Mouse (Mus musculus) spleen, adult 18-20 months (tissue): ENCODE measurements at regions not wholly inside any gene's neighbourhood (a gene's known extent, or its start where the extent isn't known, plus 50 kb on each side); places are given as distances from the start of the nearest gene placed in this dataset.

Experiments used
- DNase-seq, 2 experiments: peaks; one replicate each; pipeline ENCODE4 v3.0.0; 2022; ENCODE audit warnings: mixed read lengths in 2 of 2

DNA sequence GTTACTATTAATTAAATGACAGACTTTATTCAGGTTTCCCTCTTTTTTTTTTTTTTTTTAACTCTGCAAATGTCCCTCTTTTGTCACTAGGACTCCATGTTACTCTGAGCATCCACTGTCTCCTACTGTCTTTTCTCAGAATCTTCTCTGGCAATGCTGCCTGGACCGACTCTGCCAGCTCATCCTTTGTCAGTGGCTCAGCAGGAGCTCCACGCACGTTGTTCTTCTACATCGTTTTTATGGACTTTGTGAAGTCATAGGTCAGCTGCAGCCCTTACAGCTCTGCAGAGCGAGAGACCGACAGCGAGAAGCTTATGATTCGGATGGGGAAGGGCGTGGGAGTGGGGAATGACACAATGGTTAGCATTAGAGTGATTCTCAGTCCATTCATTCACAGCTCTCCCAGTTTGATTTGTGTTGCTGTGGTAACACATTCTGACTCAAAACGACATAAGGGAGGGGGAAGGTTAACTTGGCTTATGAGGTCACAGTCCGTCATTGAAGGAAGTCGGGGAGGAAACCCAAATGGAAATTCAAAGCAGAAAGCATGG, 300.1 kb upstream of the Kazn start:
- DNase-seq, result no peak

DNA sequence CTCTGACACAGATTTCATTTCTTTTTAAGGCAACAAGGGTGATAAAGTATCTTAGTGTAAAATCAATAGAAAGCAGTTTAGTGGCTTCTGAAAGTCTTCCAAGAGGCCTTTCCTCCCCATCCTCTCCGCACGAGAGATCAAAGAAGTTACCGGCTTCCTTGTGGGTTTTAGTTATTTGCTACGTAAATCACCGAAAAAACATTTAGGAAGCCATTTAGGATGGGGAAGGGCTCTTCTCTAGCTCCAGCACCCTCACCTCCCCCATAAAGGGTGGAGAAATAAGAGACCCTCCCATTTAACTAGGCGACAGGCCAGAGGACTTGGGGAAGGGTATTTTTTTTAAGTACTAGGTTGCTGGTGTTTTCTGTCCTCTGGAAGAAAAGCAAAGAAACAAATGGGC, 287.9 kb upstream of the Kazn start:
- DNase-seq, result no peak

DNA sequence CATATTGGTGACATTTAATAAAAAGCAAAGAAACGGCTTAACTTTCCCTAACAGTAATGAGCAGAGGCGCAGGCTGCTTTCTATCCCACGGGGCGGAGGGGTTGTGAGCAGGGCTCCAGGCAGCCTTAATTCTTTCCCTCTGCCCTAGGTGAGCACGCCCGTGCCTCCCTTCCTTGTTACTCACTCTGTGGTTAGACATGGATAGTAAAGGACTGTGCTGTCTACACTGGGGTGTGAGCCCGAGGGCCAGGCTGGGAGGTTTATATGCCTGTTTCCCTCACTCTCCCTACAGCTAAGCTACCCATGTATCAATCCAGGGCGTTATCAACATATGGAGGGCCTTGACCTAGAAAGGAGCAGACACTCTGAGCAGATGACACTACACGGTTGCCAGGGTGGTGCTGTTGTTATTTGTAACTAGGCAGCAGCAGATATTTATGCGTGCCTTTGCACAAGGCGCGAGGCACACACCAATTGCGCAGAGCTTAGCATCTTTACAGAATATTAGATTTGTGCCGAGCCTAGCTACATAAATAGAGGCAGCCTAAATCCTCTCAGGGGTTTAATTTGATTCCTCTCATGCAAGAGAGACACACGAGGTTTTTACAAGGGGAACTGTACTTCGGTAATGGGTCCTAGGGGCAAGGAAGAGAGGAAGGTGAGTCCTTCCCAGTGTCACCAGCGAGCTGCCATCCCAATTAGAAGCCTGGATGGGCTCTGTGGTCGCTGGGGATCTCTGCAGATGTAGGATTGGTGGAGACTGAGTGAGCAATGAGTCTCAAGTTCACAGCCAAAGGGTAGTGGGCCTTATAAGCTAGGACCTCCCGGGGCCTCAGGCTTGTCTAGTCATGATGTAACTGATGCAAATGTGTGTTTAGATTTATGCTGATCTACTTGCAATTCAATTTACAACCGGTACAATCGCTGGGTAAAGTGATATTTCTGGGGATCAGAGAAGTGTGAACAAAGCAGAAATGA, 278.6 kb upstream of the Kazn start:
- DNase-seq, result no peak

DNA sequence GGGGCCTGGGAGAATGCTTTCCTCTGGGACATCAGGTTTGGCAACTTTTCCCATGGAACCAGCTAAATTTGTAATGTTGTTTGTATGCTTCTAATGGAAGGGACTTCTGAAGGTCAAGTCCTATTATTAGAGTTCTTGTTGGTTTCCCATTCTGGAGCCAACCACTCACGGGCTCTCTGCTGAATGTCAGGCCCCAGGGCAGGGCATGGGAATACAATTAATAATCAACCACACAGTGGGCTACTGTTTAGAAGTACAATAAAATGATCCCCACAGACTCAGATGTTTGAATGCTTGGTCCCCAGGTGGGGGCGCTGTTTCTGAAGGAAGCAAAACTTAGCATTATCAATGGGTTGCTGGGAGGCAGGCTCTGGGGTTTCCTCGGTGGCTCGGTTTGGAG, 275.6 kb upstream of the Kazn start:
- no peak for DNase-seq

DNA sequence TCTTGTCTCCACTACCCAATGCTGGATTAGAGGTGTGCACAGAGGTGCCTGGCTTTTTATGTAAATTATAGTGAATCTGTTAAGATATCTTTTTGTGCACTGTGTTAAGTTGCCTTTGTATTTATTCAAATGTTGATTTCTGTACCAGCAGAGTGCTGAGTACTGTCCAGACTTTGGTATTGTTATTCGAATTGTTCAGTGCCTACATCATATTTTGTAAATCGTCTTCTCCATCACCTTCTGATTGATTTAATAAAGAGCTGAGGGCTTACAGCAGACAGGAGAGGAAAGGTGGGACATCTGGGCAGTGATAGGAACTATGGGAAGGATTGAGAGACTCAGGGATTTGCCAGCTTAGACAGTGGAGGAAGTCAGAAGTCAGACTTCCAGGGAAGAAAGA, 270.2 kb upstream of the Kazn start:
- no peak for DNase-seq

DNA sequence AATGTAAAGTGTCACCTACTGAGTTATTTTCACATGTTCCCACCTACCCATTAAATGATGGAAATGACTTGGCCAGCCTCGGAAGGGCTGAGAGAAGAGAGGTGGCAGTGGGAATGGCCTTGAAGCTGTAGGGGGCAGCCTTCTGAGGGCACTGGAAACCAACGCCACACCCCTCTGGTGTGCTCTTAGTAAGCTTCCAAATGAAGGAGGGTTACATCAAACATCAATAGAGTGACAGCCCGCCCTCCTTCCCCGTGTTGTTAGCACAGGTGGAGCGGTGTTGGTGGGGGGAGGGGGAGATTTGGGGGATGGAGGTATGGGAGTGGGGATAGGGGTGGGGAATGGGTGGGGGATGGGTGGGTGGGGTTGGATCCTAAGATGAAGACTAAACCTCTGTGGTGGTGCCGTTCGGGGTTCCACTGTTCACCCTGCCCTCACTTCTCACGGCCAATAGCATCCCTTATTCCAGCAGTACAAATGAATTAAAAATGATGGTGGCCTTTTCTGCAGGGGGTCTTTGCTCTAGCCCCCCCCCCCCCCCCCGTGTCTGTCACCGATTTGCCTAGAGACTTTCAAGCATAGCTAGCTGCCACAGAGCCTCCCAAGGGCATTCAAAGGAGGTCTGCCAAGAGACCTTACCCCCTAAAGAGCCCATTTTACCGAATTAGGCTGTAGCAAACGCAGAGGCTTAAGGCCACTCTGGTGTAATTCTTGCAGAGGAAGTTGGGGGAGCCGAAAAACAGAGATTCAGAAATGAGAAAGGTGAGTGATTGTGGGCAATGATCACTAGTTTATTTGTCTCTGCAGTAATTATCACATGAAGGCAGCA, 267.4 kb upstream of the Kazn start:
- no peak for DNase-seq

DNA sequence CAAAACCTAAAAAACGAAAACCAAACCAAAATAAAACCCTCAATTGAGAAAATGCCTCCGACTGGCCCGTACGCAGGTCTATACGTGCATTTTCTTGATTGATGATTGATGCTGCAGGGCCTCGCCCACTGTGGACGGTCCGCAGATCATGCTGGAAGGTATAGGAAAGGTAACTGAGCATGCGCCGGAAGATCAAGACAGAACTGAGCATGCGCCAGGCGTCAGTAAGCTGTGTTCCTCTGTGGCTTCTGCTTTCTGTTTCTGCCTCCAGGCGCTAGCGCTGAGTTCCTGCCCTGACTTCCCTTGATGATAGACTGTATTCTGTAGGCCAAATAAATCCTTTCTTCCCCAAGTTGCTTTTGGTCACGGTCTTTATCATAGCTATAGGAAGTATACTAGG, 264.6 kb upstream of the Kazn start:
- DNase-seq, result no peak

DNA sequence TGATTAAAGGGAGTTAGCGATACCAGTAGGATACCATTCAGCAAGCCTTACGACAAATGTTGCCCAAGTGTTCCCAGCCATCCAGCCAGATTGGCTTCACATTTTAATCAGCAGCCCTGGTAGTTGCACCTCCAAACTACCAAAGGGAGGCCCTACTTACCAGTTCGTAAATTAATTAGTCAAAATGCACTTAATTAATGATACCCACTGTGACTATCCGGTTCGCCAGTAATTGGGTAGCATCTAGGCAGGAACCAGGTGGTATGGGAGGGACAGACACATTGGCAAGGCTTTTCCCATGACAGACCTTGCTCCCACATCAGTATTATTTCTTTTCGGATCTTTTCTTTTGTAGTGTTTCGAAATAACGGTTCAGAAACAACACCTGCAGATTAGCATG, 262.0 kb upstream of the Kazn start:
- DNase-seq, result no peak

DNA sequence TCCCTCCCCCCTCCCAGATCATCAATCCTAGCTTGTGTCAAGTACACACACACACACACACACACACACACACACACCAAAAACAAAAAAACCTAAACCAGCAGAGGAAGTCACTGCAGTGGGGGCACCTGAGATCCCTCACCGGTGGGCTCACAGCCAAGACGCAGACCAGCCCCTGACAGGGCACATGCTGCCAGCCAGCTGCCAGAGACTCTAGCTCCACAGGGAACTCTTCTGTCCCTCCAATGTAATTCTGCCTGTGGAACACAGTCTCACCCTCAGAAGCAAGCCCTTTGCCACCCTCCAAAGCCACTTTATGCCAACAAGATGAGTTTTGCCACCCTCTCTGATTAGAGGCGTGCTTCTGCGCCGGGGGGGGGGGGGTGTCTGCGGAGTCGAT, 261.3 kb upstream of the Kazn start:
- DNase-seq, result no peak

DNA sequence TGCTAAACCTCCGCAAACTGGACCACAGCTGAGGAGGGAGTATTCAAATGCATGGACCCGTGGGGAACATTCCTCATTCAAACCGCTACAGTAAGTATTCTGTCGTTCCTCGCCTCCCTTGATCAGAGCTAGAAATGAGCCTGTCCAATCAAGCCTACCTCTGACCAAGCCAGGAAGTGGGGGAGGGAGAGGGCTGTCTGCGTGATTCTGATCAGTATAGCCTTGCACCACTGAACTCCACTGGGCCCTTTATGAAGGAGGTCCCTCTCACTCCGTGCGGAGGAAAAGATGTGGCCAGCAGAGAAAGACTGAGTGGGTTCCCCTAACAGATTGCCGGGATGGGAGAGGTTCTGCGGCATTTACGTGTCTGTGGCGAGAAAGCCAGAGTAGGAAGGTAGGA, 257.4 kb upstream of the Kazn start:
- no peak for DNase-seq

DNA sequence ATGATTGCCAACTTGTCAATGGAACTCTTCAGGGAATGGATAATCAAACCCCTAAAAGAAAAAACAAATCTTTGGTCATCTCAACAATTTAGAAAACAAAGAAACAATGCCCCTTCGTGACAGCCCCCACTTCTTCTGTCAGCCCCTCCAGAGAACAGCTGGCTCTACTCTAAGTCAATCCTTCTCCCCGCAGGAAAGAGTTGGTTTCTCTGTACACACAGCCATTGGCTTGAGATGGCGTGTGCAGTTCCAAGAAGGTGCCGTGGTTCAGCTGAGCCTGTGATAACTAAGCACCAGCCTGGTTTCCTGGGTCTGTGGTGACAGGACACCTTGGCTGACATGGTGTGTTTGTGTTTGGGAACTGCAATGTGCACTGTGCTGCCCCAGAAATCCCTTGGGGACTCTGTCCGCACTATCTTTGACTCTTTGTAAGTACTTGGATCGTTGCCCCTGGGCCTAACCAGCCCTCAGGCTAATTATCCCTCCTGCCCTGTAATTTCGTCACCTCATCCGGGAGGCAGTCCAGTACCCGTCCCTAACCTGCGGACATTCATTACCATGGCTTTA, 253.8 kb upstream of the Kazn start:
- DNase-seq, result no peak

DNA sequence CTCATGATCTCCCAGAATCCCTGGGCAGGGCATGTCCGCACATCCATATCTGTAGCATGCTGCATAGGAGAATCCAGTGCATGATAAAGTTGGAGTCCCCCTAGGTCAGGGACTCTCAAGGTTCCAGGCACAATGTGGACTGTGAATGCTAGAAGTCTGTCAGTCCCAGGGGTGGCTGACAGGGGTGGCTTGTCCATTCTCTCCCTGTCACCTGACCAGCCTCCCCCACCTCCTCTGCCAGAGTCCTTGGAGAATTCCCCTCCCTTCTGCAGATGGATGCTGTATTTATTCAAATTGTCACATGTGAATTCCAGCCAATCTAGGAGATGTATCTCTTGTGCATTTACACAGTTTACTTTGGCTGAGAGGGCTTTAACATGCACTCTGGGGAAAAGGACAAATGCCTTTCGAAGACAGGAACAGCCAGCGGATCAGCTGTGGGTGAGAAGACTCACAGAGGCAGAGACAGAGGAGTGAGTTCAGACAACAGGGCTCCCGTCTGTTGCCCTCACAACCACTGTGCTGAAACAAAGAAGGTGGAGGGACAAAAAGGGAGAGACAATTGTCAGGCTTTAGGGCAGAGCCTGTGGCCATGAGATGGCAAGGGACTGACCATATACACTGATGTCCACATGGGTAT, 246.7 kb upstream of the Kazn start:
- DNase-seq, result no peak

DNA sequence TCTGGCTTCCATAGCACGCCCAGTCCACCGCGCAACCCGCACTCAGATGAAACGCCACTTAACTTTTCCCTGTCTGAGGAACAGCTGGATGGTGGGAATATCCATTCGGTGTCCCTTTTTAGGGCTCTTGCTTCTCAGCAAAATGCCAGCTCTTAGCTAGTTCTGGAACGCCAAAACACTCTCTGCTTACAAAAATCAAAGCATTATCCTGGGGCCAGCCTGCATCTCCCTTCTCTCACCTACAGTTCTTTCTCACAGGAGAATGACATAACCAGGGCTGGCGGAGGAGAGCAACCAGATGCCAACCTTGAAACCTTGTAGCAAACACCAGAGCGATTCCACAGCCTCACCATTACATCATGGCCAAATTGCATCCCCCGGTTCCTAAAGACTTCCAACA, 236.4 kb upstream of the Kazn start:
- DNase-seq, result no peak

DNA sequence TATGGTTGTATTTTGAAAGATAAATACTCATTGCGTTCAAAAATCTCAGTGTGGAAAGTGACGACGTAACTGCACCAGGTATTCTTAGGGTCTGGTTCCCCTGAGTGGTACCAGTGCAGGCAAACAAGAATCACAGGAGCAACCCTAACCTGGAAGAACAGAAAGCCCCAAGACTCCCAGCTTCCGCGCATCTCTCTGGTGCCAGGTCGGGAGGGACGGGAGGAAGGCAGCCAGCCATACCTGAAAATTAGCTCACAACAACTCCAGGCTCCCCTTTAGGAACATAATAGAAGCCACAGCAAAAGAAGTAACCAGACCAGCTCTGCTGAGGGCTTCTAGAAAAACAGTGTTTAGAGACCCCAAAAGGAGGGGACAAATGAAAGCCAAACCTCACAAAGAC, 235.4 kb upstream of the Kazn start:
- DNase-seq, result no peak

DNA sequence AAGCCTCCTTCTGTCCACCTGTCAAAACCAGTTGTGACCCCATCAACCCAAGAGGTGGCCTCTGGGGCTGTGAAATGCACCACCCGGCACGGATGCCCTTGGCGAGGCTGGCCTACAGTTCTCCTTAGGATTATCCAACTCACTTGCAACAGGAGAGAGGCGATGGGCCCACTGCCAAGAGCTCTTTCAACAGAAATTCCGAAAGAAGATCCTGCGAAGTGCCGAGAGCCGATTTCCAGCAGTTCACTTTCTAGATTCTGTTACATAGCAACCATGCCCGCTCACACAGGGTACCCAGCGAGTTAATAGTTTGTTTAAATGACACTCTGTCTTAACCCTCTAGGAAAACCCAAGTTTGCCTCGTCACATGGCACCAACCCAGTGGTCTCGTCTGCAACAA, 234.8 kb upstream of the Kazn start:
- DNase-seq, result no peak

DNA sequence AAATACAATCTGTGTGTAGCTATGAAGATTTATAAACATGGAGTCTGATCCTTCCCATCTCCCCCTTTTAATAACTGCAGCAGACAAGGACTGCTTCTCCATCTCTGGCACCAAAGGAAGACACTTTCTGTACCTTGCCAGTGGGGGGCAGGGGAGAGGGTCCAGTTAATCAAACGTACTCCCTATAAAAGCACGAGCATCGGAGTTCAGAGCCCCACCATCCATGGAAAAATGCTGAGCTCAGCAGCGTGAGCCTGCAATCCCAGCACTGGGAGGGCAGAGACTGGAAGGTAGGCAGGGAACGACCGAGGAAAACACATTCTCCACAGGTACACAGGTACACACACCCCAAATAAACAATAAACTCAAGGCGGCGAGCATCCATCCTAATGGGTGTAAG, 234.1 kb upstream of the Kazn start:
- no peak for DNase-seq

DNA sequence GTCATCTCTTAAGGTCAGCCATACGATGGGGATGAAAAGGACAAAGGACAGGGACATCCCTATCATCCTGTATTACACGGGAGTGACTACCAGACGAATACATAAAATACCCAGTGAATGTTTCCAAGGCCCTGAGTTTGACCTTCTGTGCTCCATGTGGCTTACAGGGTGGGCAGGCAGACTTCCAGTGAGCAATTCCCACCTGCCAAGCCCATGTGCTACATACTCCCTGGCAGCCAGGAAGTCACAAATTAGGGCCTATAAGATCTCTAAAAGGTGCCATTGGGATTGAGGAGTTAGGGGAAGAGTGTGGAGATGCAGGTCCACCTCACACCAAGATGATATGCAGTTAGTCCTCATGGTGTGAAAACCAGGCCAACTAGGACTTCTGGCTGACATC, 233.1 kb upstream of the Kazn start:
- DNase-seq, result no peak

DNA sequence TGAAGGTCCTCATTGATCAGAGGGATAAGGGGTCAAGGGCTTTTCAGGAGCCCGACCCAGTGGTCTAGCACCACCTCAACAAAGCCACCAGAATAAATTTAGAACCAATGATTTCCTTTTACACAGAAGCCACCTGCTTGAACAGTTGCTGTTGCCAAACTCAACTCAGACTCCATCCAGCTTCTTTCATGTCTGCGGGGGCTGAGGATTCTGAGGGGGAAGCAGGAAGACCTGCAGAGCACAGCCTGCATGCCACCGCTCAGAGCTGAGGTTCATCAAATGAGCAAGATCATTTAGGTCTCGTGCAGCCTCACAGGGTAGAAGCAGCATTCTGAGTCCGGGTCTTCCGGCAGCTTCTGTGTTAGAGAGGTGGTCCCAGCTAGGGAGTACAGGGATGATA, 231.6 kb upstream of the Kazn start:
- no peak for DNase-seq

DNA sequence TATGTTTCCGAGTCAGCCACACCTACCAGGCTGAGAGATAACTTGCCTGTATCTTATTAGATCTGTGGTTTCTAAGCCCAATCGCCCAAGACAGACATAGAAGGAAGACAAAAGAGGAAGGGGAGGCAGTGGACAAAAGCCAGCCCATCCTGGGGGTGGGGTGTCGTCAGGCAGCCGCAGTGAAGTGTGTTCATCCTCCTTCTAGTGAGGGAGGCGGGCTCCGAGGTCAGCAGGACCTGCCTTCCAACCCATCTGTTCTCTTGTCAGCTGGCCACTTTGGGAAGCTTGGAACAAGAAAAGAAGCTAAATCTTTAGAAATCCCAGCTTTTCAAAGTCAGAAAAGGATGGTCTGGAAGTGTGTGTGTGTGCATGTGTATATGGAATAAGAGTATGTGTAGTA, 228.7 kb upstream of the Kazn start:
- DNase-seq, result no peak

DNA sequence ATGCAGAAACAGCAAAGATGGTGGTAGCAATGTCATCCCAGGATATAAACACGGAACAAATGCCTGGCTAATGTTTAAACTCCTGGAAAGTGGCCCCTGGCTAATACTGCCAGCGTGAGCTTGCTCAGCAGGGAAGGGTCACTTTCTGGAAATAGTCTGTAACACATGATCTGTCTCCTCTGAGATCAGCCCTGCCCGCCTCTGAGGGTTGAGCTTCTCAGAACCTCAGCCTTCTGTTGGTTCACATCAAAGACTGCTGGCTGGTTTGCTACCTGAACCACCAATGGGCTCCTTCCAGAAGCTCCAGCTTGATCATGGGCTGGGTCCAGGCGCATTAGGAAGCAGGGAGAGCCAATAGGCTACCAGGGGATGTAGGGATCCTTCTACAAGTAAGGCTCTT, 226.0 kb upstream of the Kazn start:
- no peak for DNase-seq

DNA sequence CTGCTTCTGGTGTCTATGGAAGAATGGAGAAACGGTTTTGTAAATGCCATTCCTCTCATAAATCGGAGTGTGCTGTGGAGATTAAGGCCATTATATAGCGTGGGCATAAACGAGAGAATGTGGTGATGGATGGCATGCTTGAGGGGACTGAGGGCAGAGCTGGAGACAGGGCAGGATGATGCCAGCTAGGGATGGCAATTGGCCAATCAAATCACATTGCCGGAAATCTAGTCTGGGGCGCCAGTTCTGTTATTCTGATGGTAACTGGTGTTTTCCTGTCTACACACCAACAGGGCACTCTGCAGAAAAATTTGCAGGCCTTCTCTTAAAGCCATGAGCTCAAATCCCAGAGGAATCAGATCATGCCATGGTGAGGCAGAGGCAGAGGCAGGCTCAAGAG, 224.9 kb upstream of the Kazn start:
- no peak for DNase-seq

DNA sequence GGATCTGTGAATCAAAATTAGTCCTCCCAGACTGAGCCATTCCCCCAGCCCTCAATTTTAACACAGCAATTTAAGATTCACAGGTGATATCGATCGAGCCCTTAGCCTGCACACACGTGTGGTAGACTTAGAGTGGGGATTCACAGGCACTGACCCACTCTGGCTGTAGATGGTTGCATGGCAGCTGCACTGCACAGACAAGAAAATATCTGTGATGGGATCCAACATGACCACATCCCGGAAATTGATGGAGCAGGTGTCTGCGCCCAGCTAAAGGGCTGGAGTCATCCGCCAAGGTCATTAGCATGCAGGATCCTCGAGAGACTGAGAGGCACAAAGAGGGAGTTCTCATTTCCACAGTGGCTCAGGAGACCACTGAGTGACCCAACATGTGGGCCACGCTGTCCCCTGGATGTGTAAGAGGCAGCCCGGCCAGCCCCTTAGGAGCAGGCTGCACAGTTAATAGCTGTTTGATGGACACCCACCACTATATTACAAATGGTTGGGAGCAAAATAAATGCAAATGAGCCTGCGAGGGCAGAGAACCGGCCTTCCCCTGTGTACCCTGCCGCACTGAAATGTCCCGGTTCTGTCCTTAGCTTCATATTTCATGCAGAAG, 221.4 kb upstream of the Kazn start:
- DNase-seq, result no peak

DNA sequence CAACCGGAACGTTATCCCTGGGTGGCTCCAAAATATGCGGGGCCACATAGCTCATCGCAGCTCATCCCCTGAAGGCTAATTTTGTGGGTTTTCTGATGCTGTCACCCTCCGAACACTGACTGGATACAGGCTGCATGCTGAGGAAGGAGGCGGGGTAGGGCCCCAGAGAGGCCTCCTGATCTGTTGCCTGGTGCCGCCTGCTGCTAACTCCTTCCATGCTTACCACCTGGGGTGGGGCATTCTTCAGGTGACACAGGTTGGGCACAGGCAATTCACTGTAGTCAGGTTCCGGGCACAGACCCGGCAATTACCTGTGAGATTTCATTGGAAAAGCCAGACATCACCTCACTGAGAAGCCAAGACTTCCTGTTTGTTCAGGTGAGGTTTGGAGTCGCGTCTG, 213.4 kb upstream of the Kazn start:
- no peak for DNase-seq
